Mouse (Mus musculus) heart, embryonic 15.5 days (tissue): Measurements from ENCODE around the gene Scfd2. TPM values are rescaled to one million over a fixed set of nuclear protein-coding genes. Genes with fewer than 3 reads are reported as not detected.

Experiments used
- ATAC-seq: fragments of 200-750 bp; cut with Nextera tagmentation; replicated peaks from 2 replicates; pipeline ENCODE4 v1.8.0; 2017; ENCODE audit warnings: low read depth, moderate TSS enrichment; ENCODE audit not compliant: insufficient number of reproducible peaks, insufficient read depth, low FRiP score
- H3K27ac ChIP-seq: fragments of 300-500 bp; sonication (generic); 2 replicates; pipeline ENCODE4 v1.5.1; 2015; ENCODE audit warnings: mild to moderate bottlenecking, inconsistent platforms
- H3K27me3 ChIP-seq: fragments of 300-500 bp; sonication (generic); 2 replicates; pipeline ENCODE4 v1.6.1; 2015; ENCODE audit warnings: inconsistent platforms
- H3K36me3 ChIP-seq: fragments of 300-500 bp; sonication (generic); 2 replicates; pipeline ENCODE4 v1.6.1; 2015; ENCODE audit warnings: mild to moderate bottlenecking, inconsistent platforms
- H3K4me1 ChIP-seq: fragments of 300-500 bp; sonication (generic); replicated peaks from 2 replicates; pipeline ENCODE4 v1.6.1; 2015; ENCODE audit warnings: inconsistent platforms
- H3K4me2 ChIP-seq: fragments of 300-500 bp; sonication (generic); 2 replicates; pipeline ENCODE4 v1.6.1; 2015; ENCODE audit warnings: inconsistent platforms, mild to moderate bottlenecking, moderate library complexity
- H3K4me3 ChIP-seq: fragments of 300-500 bp; sonication (generic); 2 replicates; pipeline ENCODE4 v1.5.1; 2015; ENCODE audit warnings: mild to moderate bottlenecking, inconsistent platforms
- H3K9ac ChIP-seq: fragments of 300-500 bp; sonication (generic); 2 replicates; pipeline ENCODE4 v1.6.1; 2015; ENCODE audit warnings: mild to moderate bottlenecking, inconsistent platforms
- H3K9me3 ChIP-seq: fragments of 300-500 bp; sonication (generic); replicated peaks from 2 replicates; pipeline ENCODE4 v1.6.1; 2016; ENCODE audit warnings: inconsistent platforms
- WGBS: fragments of 180-500 bp; shearing (Covaris S2); methylation state at CpG from one replicate; pipeline ENCODE4 v1.1.7; 2015; ENCODE audit warnings: mixed read lengths; 5-methylcytosine and 5-hydroxymethylcytosine counted together
- polyA plus RNA-seq: library from polyadenylated mRNA; unstranded; fragments of >200 nt; fragmentation: Nextera tagmentation; extraction: Ambion mirVana; gene quantifications from 2 replicates; pipeline ENCODE4 v1.2.1, GENCODE M21; 2015

Gene Scfd2
- polyA plus RNA-seq, 1 experiment from 2014 or later = 12.8 TPM

- ATAC-seq = no peak
- Histone ChIP-seq H3K4me1 (peaks cover 12% of the 10 kb centered on the region), H3K36me3 (no peaks in the 10 kb centered on the region), H3K9ac (no peak overlapping the region), H3K4me2 (no peak overlapping the region), H3K9me3 (no peaks in the 10 kb centered on the region), H3K27me3 (no peaks in the 10 kb centered on the region), H3K27ac (no peak overlapping the region), H3K4me3 (no peak overlapping the region)
- WGBS = 73% methylated on average over 1 of the region's 1 CpGs
These were observed 292.2 kb downstream of the Scfd2 start for GRCm38 (mm10) chr5:74239369-74239768.

- Histone ChIP-seq H3K27ac (no peak overlapping the region), H3K4me3 (no peak overlapping the region), H3K9ac (no peak overlapping the region), H3K9me3 (no peaks in the 10 kb centered on the region), H3K27me3 (no peaks in the 10 kb centered on the region), H3K4me1 (peaks cover 19% of the 10 kb centered on the region), H3K36me3 (no peaks in the 10 kb centered on the region), H3K4me2 (no peak overlapping the region)
- no peak for ATAC-seq
- WGBS = 80% methylated on average over 7 of the region's 7 CpGs
These were observed 297.8 kb downstream of the Scfd2 start for GRCm38 (mm10) chr5:74233808-74234207.

DNA sequence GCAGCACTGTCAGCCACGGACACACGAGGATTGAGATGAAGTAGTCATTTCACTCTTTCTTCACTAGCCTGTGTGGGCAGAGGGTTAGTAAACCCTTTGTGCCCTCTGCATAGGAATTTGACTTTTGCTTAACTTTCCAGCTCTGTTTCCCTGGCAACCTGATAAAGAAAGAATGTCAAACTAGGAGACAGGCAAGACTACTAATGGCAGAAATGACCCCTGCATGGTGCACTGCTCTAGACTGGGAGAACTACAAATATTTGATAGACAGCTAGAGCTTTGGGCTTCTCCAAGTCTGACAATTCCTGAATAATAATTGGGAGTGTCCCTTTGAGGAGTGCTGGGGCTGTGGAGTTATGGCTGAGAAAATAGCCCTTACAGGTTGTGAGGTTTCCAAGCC, 301.0 kb downstream of the Scfd2 start:
- H3K27ac ChIP-seq = peak overlapping the region; percentile 62
- 33% methylated on average over 2 of the region's 2 CpGs for WGBS
- H3K9ac ChIP-seq = no peak overlapping the region
- no peak overlapping the region for H3K4me3 ChIP-seq
- no peak overlapping the region for H3K4me2 ChIP-seq
- H3K27me3 ChIP-seq = no peaks in the 10 kb centered on the region
- no peaks in the 10 kb centered on the region for H3K36me3 ChIP-seq
- no peaks in the 10 kb centered on the region for H3K9me3 ChIP-seq
- H3K4me1 ChIP-seq = peaks cover 17% of the 10 kb centered on the region
- no peak for ATAC-seq

GRCm38 (mm10) chr5:74229775-74230413, 301.7 kb downstream of the Scfd2 start:
- Histone ChIP-seq H3K4me1 (peaks cover 17% of the 10 kb centered on the region), H3K36me3 (no peaks in the 10 kb centered on the region), H3K9ac (no peak overlapping the region), H3K4me2 (no peak overlapping the region), H3K27me3 (no peaks in the 10 kb centered on the region), H3K27ac (peak overlapping the region; percentile 62), H3K4me3 (no peak overlapping the region), H3K9me3 (no peaks in the 10 kb centered on the region)
- WGBS = 29% methylated on average over 11 of the region's 11 CpGs
- ATAC-seq = peak; percentile 66

- peak overlapping the region; percentile 62; the same call in 1 of the 2 replicates for H3K27ac ChIP-seq
- H3K36me3 ChIP-seq = no peaks in the 10 kb centered on the region
- H3K4me3 ChIP-seq = no peak overlapping the region
- no peaks in the 10 kb centered on the region for H3K27me3 ChIP-seq
- no peak overlapping the region for H3K4me2 ChIP-seq
- ATAC-seq = no peak
- H3K9me3 ChIP-seq = no peaks in the 10 kb centered on the region
- WGBS = 48% methylated on average over 1 of the region's 1 CpGs
- peaks cover 17% of the 10 kb centered on the region for H3K4me1 ChIP-seq
- no peak overlapping the region for H3K9ac ChIP-seq
These were observed 302.6 kb downstream of the Scfd2 start for GRCm38 (mm10) chr5:74228938-74229337.

DNA sequence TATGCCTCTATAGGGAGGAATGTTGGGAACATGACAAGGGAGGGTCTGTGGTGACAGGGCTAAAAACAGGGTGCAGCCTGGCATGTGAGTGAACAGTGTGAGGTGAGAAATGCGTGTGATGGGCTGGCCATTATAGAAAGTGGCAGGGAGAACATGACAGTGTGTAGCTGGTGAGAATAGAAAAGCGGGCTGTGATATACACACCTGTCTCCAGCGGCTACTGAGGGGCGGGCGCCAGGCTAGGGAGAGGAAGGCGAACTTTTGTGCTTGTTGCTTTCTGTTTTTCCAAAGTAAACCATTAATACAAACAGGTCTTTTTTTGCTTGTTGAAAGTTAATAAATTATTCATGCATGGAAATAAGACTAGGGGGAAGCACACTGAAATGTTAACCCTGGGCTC, 304.2 kb downstream of the Scfd2 start:
- ATAC-seq = no peak
- 91% methylated on average over 6 of the region's 6 CpGs for WGBS

DNA sequence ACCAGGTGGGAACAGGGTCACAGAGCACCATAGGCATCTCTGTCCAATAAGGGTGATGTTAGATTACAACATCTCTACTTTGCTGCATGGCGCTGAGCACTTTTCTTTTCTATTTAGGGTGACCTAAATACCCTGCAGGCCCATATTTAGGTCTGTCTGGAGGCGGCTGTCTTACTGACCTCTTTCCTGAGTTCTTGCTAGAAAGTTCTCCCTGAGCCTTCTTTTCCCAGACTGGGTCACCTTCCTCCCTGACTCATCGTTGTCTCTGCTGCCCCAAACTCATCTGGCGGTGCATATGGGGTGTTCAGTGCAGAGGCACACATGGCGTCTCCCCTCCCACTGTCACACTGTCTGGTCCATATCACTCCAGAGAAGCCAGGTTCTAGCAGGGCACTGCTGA, 305.4 kb downstream of the Scfd2 start:
- Histone ChIP-seq H3K27me3 (no peaks in the 10 kb centered on the region), H3K4me1 (peaks cover 17% of the 10 kb centered on the region), H3K36me3 (no peaks in the 10 kb centered on the region), H3K4me2 (no peak overlapping the region), H3K9me3 (no peaks in the 10 kb centered on the region), H3K4me3 (no peak overlapping the region), H3K9ac (no peak overlapping the region), H3K27ac (no peak overlapping the region)
- 79% methylated on average over 5 of the region's 5 CpGs for WGBS
- no peak for ATAC-seq

More for the DNA sequence above, 304.2 kb downstream of the Scfd2 start:
- H3K4me1 ChIP-seq = peaks cover 17% of the 10 kb centered on the region
- H3K4me2 ChIP-seq = no peak overlapping the region
- H3K27me3 ChIP-seq = no peaks in the 10 kb centered on the region
- H3K27ac ChIP-seq = no peak overlapping the region
- no peaks in the 10 kb centered on the region for H3K36me3 ChIP-seq
- no peak overlapping the region for H3K9ac ChIP-seq
- no peak overlapping the region for H3K4me3 ChIP-seq
- H3K9me3 ChIP-seq = no peaks in the 10 kb centered on the region

- Histone ChIP-seq H3K4me1 (peaks cover 3% of the 10 kb centered on the region; the same call in 1 of the 2 replicates), H3K4me3 (no peak overlapping the region), H3K9ac (no peak overlapping the region), H3K27ac (no peak overlapping the region), H3K27me3 (no peaks in the 10 kb centered on the region), H3K9me3 (no peaks in the 10 kb centered on the region), H3K4me2 (no peak overlapping the region), H3K36me3 (no peaks in the 10 kb centered on the region)
- ATAC-seq = no peak
- WGBS = 86% methylated on average over 6 of the region's 6 CpGs
These were observed 307.1 kb downstream of the Scfd2 start for GRCm38 (mm10) chr5:74224480-74224879.

- H3K9me3 ChIP-seq = no peaks in the 10 kb centered on the region
- no peak overlapping the region for H3K4me3 ChIP-seq
- no peak overlapping the region for H3K4me2 ChIP-seq
- H3K36me3 ChIP-seq = no peaks in the 10 kb centered on the region
- H3K27ac ChIP-seq = no peak overlapping the region
- 77% methylated on average over 4 of the region's 4 CpGs for WGBS
- H3K9ac ChIP-seq = no peak overlapping the region
- 0 out of 2 replicates have a peak, but pooled peaks cover 2% of the 10 kb centered on the region for H3K4me1 ChIP-seq
- ATAC-seq = no peak
- H3K27me3 ChIP-seq = no peaks in the 10 kb centered on the region
These were observed 308.9 kb downstream of the Scfd2 start for GRCm38 (mm10) chr5:74222626-74223025.

GRCm38 (mm10) chr5:74218524-74218923, 313.0 kb downstream of the Scfd2 start:
- no peaks in the 10 kb centered on the region for H3K27me3 ChIP-seq
- H3K4me3 ChIP-seq = no peak overlapping the region
- no peak overlapping the region for H3K9ac ChIP-seq
- no peaks in the 10 kb centered on the region for H3K9me3 ChIP-seq
- ATAC-seq = no peak
- H3K27ac ChIP-seq = no peak overlapping the region
- no peak overlapping the region for H3K4me2 ChIP-seq
- no peaks in the 10 kb centered on the region for H3K36me3 ChIP-seq
- H3K4me1 ChIP-seq = peaks cover 8% of the 10 kb centered on the region
- 77% methylated on average over 4 of the region's 4 CpGs for WGBS

DNA sequence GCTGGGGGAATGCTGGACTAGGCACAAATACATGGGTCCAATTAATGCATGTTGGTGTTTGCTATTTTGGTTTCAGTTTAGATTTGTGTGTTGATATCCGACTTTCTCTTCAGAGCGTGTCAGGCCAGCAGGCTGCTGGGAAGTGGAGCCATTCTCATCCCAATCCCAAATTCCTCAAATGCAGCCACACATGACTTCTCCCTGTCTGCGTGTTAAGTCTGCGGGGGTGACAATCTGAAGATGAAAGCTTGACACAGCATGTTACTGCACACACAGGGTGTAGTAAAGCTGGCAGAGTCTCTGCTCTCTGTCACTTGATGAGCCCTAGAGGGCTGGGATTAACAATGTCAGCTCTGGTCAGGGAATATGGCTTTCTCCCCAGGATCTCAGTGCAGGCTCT, 316.4 kb downstream of the Scfd2 start:
- WGBS = 50% methylated on average over 4 of the region's 4 CpGs
- H3K4me2 ChIP-seq = no peak overlapping the region
- no peak overlapping the region for H3K9ac ChIP-seq
- H3K4me3 ChIP-seq = no peak overlapping the region
- no peak overlapping the region for H3K27ac ChIP-seq
- ATAC-seq = no peak
- H3K4me1 ChIP-seq = peaks cover 21% of the 10 kb centered on the region
- H3K27me3 ChIP-seq = no peaks in the 10 kb centered on the region
- no peaks in the 10 kb centered on the region for H3K36me3 ChIP-seq
- H3K9me3 ChIP-seq = no peaks in the 10 kb centered on the region

DNA sequence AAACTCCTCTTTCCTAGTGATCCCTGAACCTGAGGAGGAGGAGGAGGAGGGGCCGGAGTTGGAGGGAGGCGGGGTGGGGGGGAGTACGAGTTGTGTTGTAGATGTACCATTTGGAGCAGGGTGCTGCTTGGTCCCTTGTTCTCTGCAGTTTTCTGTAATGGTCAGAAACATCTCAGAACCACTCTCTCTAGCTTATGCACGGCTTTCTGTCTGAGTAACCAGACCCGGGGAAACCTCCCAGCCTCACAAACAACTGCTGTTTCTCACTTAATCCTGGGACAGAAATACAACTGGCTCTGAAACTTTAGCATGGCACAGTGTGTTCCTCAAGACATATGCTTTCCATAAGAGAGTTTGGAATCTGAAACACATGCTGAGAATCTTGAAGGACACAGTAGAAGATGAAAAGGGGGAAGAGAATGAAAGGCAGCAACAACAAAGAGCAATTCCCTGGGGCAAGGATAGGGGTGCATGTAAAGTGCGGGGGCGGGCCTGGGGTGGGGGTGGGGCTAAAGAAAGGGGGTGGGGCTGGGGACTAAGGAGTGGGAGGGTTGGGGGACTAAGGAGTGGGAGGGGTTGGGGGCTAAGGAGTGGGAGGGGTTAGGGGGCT, 317.0 kb downstream of the Scfd2 start:
- H3K9me3 ChIP-seq = no peaks in the 10 kb centered on the region
- no peak overlapping the region for H3K9ac ChIP-seq
- 0 out of 2 replicates have a peak overlapping the region, but pooled peaks have one; percentile 20 for H3K27ac ChIP-seq
- no peak overlapping the region for H3K4me3 ChIP-seq
- no peaks in the 10 kb centered on the region for H3K36me3 ChIP-seq
- H3K4me1 ChIP-seq = peaks cover 26% of the 10 kb centered on the region
- H3K27me3 ChIP-seq = no peaks in the 10 kb centered on the region
- ATAC-seq = no peak
- no peak overlapping the region for H3K4me2 ChIP-seq
- 22% methylated on average over 7 of the region's 7 CpGs for WGBS
